Mouse (Mus musculus): ENCODE measurements at regions not wholly inside any gene's neighbourhood (a gene's known extent, or its start where the extent isn't known, plus 50 kb on each side); places are given as distances from the start of the nearest gene placed in this dataset.

- no peak for TF ChIP-seq CTCF (IDR thresholded peaks at IDR 0.05; ENCODE audit: extremely low read depth, insufficient read depth, insufficient read length, insufficient replicate concordance)
- TF ChIP-seq POLR2A (IDR thresholded peaks at IDR 0.05; ENCODE audit: low read depth, low read length): no peak
Measured at GRCm38 (mm10) chr14:100437552-100437951, 153.1 kb upstream of the Klf12 start.

All from spleen, adult 2 months (tissue).